Mouse (Mus musculus) spleen, postnatal 10 days (tissue): ENCODE results near the gene Olfr1179.
"Not testable (repeated sequence)": the region's sequence is repeated elsewhere in the genome, so short reads cannot be mapped to it uniquely, and the experiment has no call there.

Experiments
- DNase-seq, 2 experiments: peaks; one replicate each; pipeline ENCODE4 v3.0.0; 2021 to 2022; ENCODE audit warnings: low spot score in 2 of 2

The Olfr1179 gene

GRCm38 (mm10) chr2:88406353-88406752 is at the start of gene Olfr1179:
Gene Olfr1179, minus strand, starts transcription at chr2:88406453.
- DNase-seq, result no peak

DNA sequence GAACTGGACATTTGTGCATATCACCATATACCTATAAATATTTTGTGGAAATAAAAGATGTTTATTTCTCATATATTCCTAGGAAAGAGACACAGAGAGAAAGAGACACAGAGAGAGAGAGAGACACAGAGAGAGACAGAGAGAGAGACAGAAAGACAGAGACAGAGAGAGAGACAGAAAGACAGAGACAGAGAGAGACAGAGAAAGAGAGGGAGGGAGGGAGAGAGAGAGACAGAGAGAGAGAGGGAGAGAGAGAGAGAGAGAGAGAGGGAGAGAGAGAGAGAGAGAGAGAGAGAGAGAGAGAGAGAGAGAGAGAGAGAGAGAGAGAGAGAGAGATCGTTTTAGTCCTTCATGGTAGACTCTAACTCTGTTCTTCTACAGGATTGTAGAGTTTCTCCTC is 48.3 kb upstream of the Olfr1179 start, which contains the start of gene Olfr1183:
Olfr1183 (plus strand) TSS at position 301 of the 400 bp plus-strand sequence.
- not testable (repeated sequence) for DNase-seq

DNA sequence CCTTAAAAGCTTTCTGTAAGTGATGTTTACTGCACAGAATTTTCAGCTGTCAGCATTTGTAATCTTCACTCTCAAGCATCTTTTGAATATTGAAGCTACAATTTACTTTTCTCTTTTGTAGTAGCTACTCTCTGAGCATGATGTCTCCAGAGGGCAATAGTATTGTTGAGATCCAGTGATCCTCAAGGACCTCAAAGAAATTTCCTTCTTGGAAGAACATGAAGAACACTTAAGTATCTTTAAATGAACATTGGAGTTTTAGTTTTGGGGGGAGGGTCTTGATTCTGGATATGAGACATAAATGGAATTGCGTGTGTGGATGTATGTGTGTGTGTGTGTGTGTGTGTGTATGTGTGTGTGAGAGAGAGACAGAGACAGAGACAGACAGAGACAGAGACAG is 42.8 kb upstream of the Olfr1179 start, which contains the start of gene Gm13757:
Gm13757 (minus strand) TSS at position 101 of the 400 bp plus-strand sequence.
- no peak for DNase-seq

DNA sequence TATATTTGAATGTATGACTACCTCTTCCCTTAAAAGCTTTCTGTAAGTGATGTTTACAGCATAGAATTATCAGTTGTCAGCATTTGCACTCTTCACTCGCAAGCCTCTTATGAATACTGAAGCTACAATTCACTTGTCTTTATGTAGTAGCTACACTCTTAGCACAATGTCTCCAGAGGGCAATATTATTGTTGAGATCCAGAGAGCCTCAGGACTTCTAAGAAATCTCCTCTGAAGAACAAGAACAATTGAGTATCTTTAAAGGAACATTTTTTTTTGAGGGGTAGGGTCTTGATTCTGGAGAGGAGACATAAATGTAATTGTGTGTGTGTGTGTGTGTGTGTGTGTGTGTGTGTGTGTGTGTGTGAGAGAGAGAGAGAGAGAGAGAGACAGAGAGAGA is 19.8 kb upstream of the Olfr1179 start, which contains the start of gene Olfr1181:
Olfr1181 (minus strand) TSS at position 101 of the 400 bp plus-strand sequence.
- DNase-seq, result no peak

GRCm38 (mm10) chr2:88419051-88419450 is 12.8 kb upstream of the Olfr1179 start, which contains the start of gene Olfr1180:
Gene Olfr1180, minus strand, starts transcription at chr2:88419151.
- DNase-seq, result no peak

GRCm38 (mm10) chr2:88386762-88387161 is 19.5 kb downstream of the Olfr1179 start, which contains the start of gene Olfr1178:
Gene Olfr1178, plus strand, starts transcription at chr2:88387062.
- no peak for DNase-seq

DNA sequence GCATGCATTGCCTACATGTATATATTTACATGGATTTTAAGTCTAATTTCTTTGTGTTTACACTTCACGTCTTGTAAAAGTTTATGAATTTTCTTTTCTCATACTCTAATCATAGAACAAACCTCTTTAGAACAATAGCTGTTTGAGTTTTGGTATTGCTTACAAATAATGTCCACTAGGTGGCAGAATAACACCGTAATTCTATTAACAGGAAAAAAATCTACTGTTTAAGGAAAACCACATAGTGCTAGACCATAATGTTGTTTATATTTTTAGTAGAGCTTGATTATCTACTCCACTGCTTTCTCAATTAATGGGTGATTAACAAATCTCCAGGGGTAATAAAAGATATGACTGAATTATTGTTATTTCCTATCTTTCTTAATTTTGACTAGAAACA is 49.9 kb downstream of the Olfr1179 start:
- DNase-seq, result no peak
